Mouse (Mus musculus): ENCODE results near the gene Slpi. TPM values are rescaled to one million over a fixed set of nuclear protein-coding genes. Genes with fewer than 3 reads are reported as not detected.

Gene Slpi
- polyA plus RNA-seq, 1 experiment: 0.90 TPM

- Histone ChIP-seq H3K4me1 (ENCODE audit: control insufficient read depth, insufficient read depth, low read length) (peaks cover 6% of the 10 kb centered on the region), H3K27ac (ENCODE audit: insufficient read depth, low read length) (no peak overlapping the region), H3K4me3 (ENCODE audit: insufficient read depth, low read length) (no peak overlapping the region)
- TF ChIP-seq CTCF (IDR thresholded peaks at IDR 0.05; ENCODE audit: borderline replicate concordance, insufficient read depth, low read length): no peak
- TF ChIP-seq POLR2A (IDR thresholded peaks at IDR 0.05; ENCODE audit: low read depth, low read length): no peak
Measured at GRCm38 (mm10) chr2:164385927-164386763, 2.8 kb downstream of the Slpi start.

GRCm38 (mm10) chr2:164383656-164384399 lies 5.1 kb downstream of the Slpi start:
- TF ChIP-seq CTCF (IDR thresholded peaks at IDR 0.05; ENCODE audit: borderline replicate concordance, insufficient read depth, low read length): no peak
- no peak for TF ChIP-seq POLR2A (IDR thresholded peaks at IDR 0.05; ENCODE audit: low read depth, low read length)
- Histone ChIP-seq H3K4me3 (ENCODE audit: insufficient read depth, low read length) (no peak overlapping the region), H3K27ac (ENCODE audit: insufficient read depth, low read length) (no peak overlapping the region), H3K4me1 (ENCODE audit: control insufficient read depth, insufficient read depth, low read length) (peaks cover 6% of the 10 kb centered on the region)

- Histone ChIP-seq H3K4me3 (ENCODE audit: insufficient read depth, low read length) (no peak overlapping the region), H3K27ac (ENCODE audit: insufficient read depth, low read length) (no peak overlapping the region), H3K4me1 (ENCODE audit: control insufficient read depth, insufficient read depth, low read length) (peaks cover 6% of the 10 kb centered on the region)
- TF ChIP-seq POLR2A (IDR thresholded peaks at IDR 0.05; ENCODE audit: low read depth, low read length): no peak
- no peak for TF ChIP-seq CTCF (IDR thresholded peaks at IDR 0.05; ENCODE audit: borderline replicate concordance, insufficient read depth, low read length)
Measured at GRCm38 (mm10) chr2:164382971-164383370, 5.9 kb downstream of the Slpi start.

GRCm38 (mm10) chr2:164381726-164382125 lies 7.2 kb downstream of the Slpi start:
- Histone ChIP-seq H3K27ac (ENCODE audit: insufficient read depth, low read length) (no peak overlapping the region), H3K4me3 (ENCODE audit: insufficient read depth, low read length) (no peak overlapping the region), H3K4me1 (ENCODE audit: control insufficient read depth, insufficient read depth, low read length) (peaks cover 6% of the 10 kb centered on the region)
- no peak for TF ChIP-seq CTCF (IDR thresholded peaks at IDR 0.05; ENCODE audit: borderline replicate concordance, insufficient read depth, low read length)
- TF ChIP-seq POLR2A (IDR thresholded peaks at IDR 0.05; ENCODE audit: low read depth, low read length): no peak

GRCm38 (mm10) chr2:164377478-164378426 lies 11.1 kb downstream of the Slpi start:
- no peak overlapping the region for H3K4me3 ChIP-seq (ENCODE audit: insufficient read depth, low read length)
- H3K4me1 ChIP-seq (ENCODE audit: control insufficient read depth, insufficient read depth, low read length): no peaks in the 10 kb centered on the region
- H3K27ac ChIP-seq (ENCODE audit: insufficient read depth, low read length): no peak overlapping the region
- TF ChIP-seq POLR2A (IDR thresholded peaks at IDR 0.05; ENCODE audit: low read depth, low read length): no peak
- no peak for TF ChIP-seq CTCF (IDR thresholded peaks at IDR 0.05; ENCODE audit: borderline replicate concordance, insufficient read depth, low read length)

GRCm38 (mm10) chr2:164373187-164373586 lies 15.7 kb downstream of the Slpi start:
- H3K4me3 ChIP-seq (ENCODE audit: insufficient read depth, low read length): no peak overlapping the region
- peaks cover 2% of the 10 kb centered on the region; the same call in 1 of the 2 replicates for H3K4me1 ChIP-seq (ENCODE audit: control insufficient read depth, insufficient read depth, low read length)
- no peak overlapping the region for H3K27ac ChIP-seq (ENCODE audit: insufficient read depth, low read length)
- TF ChIP-seq POLR2A (IDR thresholded peaks at IDR 0.05; ENCODE audit: low read depth, low read length) (no peak), CTCF (IDR thresholded peaks at IDR 0.05; ENCODE audit: borderline replicate concordance, insufficient read depth, low read length) (no peak)

- Histone ChIP-seq H3K4me1 (ENCODE audit: control insufficient read depth, insufficient read depth, low read length) (peaks cover 2% of the 10 kb centered on the region; the same call in 1 of the 2 replicates), H3K4me3 (ENCODE audit: insufficient read depth, low read length) (no peak overlapping the region), H3K27ac (ENCODE audit: insufficient read depth, low read length) (no peak overlapping the region)
- TF ChIP-seq POLR2A (IDR thresholded peaks at IDR 0.05; ENCODE audit: low read depth, low read length) (no peak), CTCF (IDR thresholded peaks at IDR 0.05; ENCODE audit: borderline replicate concordance, insufficient read depth, low read length) (no peak)
Measured at GRCm38 (mm10) chr2:164372408-164373053, 16.4 kb downstream of the Slpi start.

GRCm38 (mm10) chr2:164371371-164371770 lies 17.5 kb downstream of the Slpi start:
- no peak overlapping the region for H3K4me3 ChIP-seq (ENCODE audit: insufficient read depth, low read length)
- H3K4me1 ChIP-seq (ENCODE audit: control insufficient read depth, insufficient read depth, low read length): peaks cover 2% of the 10 kb centered on the region; the same call in 1 of the 2 replicates
- TF ChIP-seq POLR2A (IDR thresholded peaks at IDR 0.05; ENCODE audit: low read depth, low read length): no peak
- TF ChIP-seq CTCF (IDR thresholded peaks at IDR 0.05; ENCODE audit: borderline replicate concordance, insufficient read depth, low read length): no peak
- peak overlapping the region; percentile 69; the same call in 1 of the 2 replicates for H3K27ac ChIP-seq (ENCODE audit: insufficient read depth, low read length)

Data from embryonic fibroblast, embryonic 13.5 days (primary cell).